In the genomic region with DNA sequence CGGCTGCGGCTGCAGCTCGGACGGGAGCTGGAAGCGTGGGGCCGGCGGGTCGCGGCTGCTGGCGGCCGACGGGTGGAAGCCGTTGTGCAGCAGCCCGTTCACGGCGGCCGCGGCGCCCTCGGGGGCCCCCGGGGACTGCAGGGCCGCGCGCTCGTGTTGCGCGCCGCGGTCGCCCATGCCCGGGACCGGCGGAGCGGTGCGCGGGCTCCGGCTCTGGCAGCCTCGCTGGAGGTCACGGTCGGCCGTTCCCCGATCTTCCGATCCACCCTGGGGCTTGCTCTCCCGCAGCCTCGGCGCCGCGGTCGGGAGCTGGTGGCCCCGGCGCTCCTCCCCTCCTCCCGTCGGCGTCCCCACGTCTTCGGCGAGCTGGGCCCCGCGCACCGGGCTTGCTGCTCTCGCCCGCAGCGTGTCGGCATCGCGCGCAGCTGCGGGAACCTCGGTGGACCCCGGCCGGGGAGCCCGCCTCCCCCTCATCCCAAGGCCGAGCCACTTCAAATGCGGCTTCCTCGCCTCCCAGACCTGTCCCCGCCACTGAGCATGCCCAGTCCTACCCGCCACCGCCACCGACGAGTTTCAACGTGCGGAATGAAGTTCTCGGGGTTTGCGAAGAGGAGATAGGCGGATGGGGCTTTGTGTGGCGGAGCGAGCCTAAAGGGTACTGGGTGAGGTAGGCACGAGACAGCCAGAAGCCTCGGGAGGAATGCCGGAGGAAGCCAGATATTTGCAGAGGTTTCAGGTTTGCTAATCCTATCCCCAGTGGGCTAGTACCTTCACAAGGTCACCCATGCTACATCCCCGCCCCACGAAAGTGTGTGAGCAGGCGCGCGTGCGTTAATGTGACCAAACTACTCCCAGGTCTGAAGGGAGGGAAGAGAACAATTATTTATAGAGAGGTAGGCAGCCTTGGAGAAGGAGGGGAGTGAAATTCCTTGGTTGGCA, we compare ENCODE assay signal across 8 mouse cellular contexts. TPM values are rescaled to one million over a fixed set of nuclear protein-coding genes. Genes with fewer than 3 reads are reported as not detected.
DNase-seq lines count a peak whose midpoint lies in the region; ATAC-seq and TF ChIP-seq lines count a peak whose summit lies in the region.

A gene (minus strand): TSS at position 853 of the 939 bp plus-strand sequence.

- peak within 1 kb of the TSS; percentile 98 for H3K27ac ChIP-seq in embryonic facial prominence, embryonic 10.5 days (replicated peaks)
- H3K27ac ChIP-seq in limb, embryonic 14.5 days (replicated peaks; ENCODE audit: low read depth, low read length), result peak within 1 kb of the TSS; percentile 97
- H3K27ac ChIP-seq in midbrain, embryonic 16.5 days (ENCODE audit: low read length), result peak within 1 kb of the TSS; percentile 98

- H3K4me3 ChIP-seq in embryonic facial prominence, embryonic 10.5 days, result peak within 1 kb of the TSS; percentile 90
- peak within 1 kb of the TSS; percentile 87 for H3K4me3 ChIP-seq in limb, embryonic 14.5 days (replicated peaks; ENCODE audit: low read length)
- peak within 1 kb of the TSS; percentile 96 for H3K4me3 ChIP-seq in midbrain, embryonic 16.5 days (ENCODE audit: low read depth, low read length)

- H3K27me3 ChIP-seq in embryonic facial prominence, embryonic 10.5 days (replicated peaks; ENCODE audit: low read depth, poor library complexity, severe bottlenecking), result 0 out of 2 replicates have a peak, but pooled peaks cover 3% of the 10 kb centered on the region
- H3K27me3 ChIP-seq in limb, embryonic 14.5 days (ENCODE audit: control insufficient read depth, insufficient read depth, low read length), result no peaks in the 10 kb centered on the region
- no peaks in the 10 kb centered on the region for H3K27me3 ChIP-seq in midbrain, embryonic 16.5 days (ENCODE audit: control insufficient read depth, insufficient read depth, low read depth, low read length)

- peak within 1 kb of the TSS; percentile 79 for H3K4me2 ChIP-seq in limb, embryonic 14.5 days (replicated peaks; ENCODE audit: low read depth, low read length, severe bottlenecking)
- H3K4me2 ChIP-seq in midbrain, embryonic 16.5 days (ENCODE audit: low read length), result peak within 1 kb of the TSS; percentile 76

- no peaks in the 10 kb centered on the region for H3K9me3 ChIP-seq in embryonic facial prominence, embryonic 10.5 days
- H3K9me3 ChIP-seq in limb, embryonic 14.5 days (ENCODE audit: control insufficient read depth, low read length), result no peaks in the 10 kb centered on the region
- no peaks in the 10 kb centered on the region for H3K9me3 ChIP-seq in midbrain, embryonic 16.5 days (replicated peaks; ENCODE audit: control insufficient read depth, low read length, poor library complexity, severe bottlenecking)

- peaks cover 24% of the 10 kb centered on the region for H3K4me1 ChIP-seq in embryonic facial prominence, embryonic 10.5 days
- H3K4me1 ChIP-seq in limb, embryonic 14.5 days (ENCODE audit: control insufficient read depth, insufficient read depth, low read length), result peaks cover 10% of the 10 kb centered on the region; the same call in 1 of the 2 replicates
- peaks cover 23% of the 10 kb centered on the region for H3K4me1 ChIP-seq in midbrain, embryonic 16.5 days (ENCODE audit: control insufficient read depth, insufficient read depth, low read length)

- peak; percentile 85 for DNase-seq in 3134 (ENCODE audit: extremely low read depth, insufficient read length, low spot score)
- DNase-seq in adrenal gland, postnatal 10 days, result peak; percentile 86
- DNase-seq in embryonic facial prominence, embryonic 10.5 days (ENCODE audit: low spot score), result peak; percentile 85
- DNase-seq in heart, adult 8-10 months (ENCODE audit: low spot score), result peak; percentile 72
- peak; percentile 93 for DNase-seq in kidney, adult 9 months
- peak; percentile 33 for DNase-seq in limb, embryonic 14.5 days (ENCODE audit: low spot score)
- peak; percentile 63 to 65 for DNase-seq in spleen, postnatal 36 days (ENCODE audit: low spot score in 2 of 2)

- peak; percentile 68 for ATAC-seq in limb, embryonic 14.5 days (ENCODE audit: low FRiP score, low read depth)
- peak; percentile 82 for ATAC-seq in midbrain, embryonic 16.5 days

- TF ChIP-seq POLR2A in limb, embryonic 14.5 days (IDR thresholded peaks at IDR 0.05; ENCODE audit: borderline replicate concordance, extremely low read depth, insufficient read depth, insufficient read length), result peak; percentile 48; the same call in 1 of the 2 replicates

- WGBS in embryonic facial prominence, embryonic 10.5 days, result under 1% methylated on average over 96 of the region's 96 CpGs
- WGBS in limb, embryonic 14.5 days, result under 1% methylated on average over 56 of the region's 96 CpGs
- 0% methylated on average over 82 of the region's 96 CpGs for WGBS in midbrain, embryonic 16.5 days

- H3K36me3 ChIP-seq in embryonic facial prominence, embryonic 10.5 days (replicated peaks), result no peaks in the 10 kb centered on the region
- no peaks in the 10 kb centered on the region for H3K36me3 ChIP-seq in limb, embryonic 14.5 days (ENCODE audit: control insufficient read depth, insufficient read depth, low read length)
- H3K36me3 ChIP-seq in midbrain, embryonic 16.5 days (ENCODE audit: control insufficient read depth, insufficient read depth, low read length), result no peaks in the 10 kb centered on the region

- peak within 1 kb of the TSS; percentile 93 for H3K9ac ChIP-seq in limb, embryonic 14.5 days (ENCODE audit: low read depth, low read length, severe bottlenecking)
- peak within 1 kb of the TSS; percentile 98 for H3K9ac ChIP-seq in midbrain, embryonic 16.5 days (ENCODE audit: low read depth, low read length)

RNA-seq across cellular contexts. Expression of the gene that starts here (rescaled TPM):
- total RNA-seq in adrenal gland, postnatal 10 days (2021), result 100 to 1,000 TPM in 1 of 2 experiments, 10 to 100 TPM in 1; 95.0 to 135 TPM
- polyA plus RNA-seq in embryonic facial prominence, embryonic 10.5 days (2016; fragmentation: Nextera tagmentation; extraction: Ambion mirVana), result 6.3 and 7.5 TPM in 2 replicates
- total RNA-seq in heart, adult 8-10 months (2022), result 10 to 100 TPM; 40.7 to 48.9 (median 45.0) TPM
- polyA plus RNA-seq in limb, embryonic 14.5 days (2012; rRNA removed), result 4.2 and 4.3 TPM in 2 replicates
- polyA plus RNA-seq in limb, embryonic 14.5 days (2014; fragmentation: Nextera tagmentation; extraction: Ambion mirVana), result 8.0 and 8.7 TPM in 2 replicates
- polyA plus RNA-seq in midbrain, embryonic 16.5 days (2015; fragmentation: Nextera tagmentation; extraction: Ambion mirVana), result 8.2 and 8.8 TPM in 2 replicates

Comparison
In these comparisons a context has a peak if more than half of its experiments do, and no peak if none do; other contexts are left out.
1. Peak in every context shown above with its lines: DNase-seq, ATAC-seq, H3K4me3 ChIP-seq and H3K27ac ChIP-seq.
2. DNase-seq: peak in every context shown above with its lines; median percentile 93 in kidney, adult 9 months; 86 in adrenal gland, postnatal 10 days; 85 in 3134; 85 in embryonic facial prominence, embryonic 10.5 days; 72 in heart, adult 8-10 months; 64 in spleen, postnatal 36 days; 33 in limb, embryonic 14.5 days.